Mouse (Mus musculus): ENCODE data around the gene Gm20388.

GRCm38 (mm10) chr8:120599504-120599903 is 688.9 kb downstream of the Gm20388 start:
- peak; percentile 83 for TF ChIP-seq CTCF (IDR thresholded peaks at IDR 0.05; ENCODE audit: low read depth, low read length)
- TF ChIP-seq GATA1 (IDR thresholded peaks at IDR 0.05; ENCODE audit: borderline replicate concordance, low read length) = no peak
- no peak for TF ChIP-seq POLR2AphosphoS5 (IDR thresholded peaks at IDR 0.05; ENCODE audit: insufficient replicate concordance, low read depth, low read length)
- TF ChIP-seq TAL1 (conservative IDR thresholded peaks at IDR 0.05; ENCODE audit: low read depth, low read length) = no peak

All from G1E (cell line).